Mouse (Mus musculus) kidney, postnatal 0 days (tissue): Measurements from ENCODE around the gene Map3k9. TPM values are rescaled to one million over a fixed set of nuclear protein-coding genes. Genes with fewer than 3 reads are reported as not detected.

Experiments
- ATAC-seq: fragments of 200-750 bp; cut with Nextera tagmentation; replicated peaks from 2 replicates; pipeline ENCODE4 v1.8.0; 2017; ENCODE audit warnings: low read depth, moderate number of reproducible peaks, moderate TSS enrichment, moderate library complexity; ENCODE audit not compliant: low FRiP score
- DNase-seq: peaks from one replicate; pipeline ENCODE4 v3.0.0-alpha.2; 2016; ENCODE audit warnings: low spot score
- H3K27ac ChIP-seq: fragments of 300-500 bp; sonication (generic); 2 replicates; pipeline ENCODE4 v1.5.1; 2014; ENCODE audit warnings: mild to moderate bottlenecking
- H3K27me3 ChIP-seq: fragments of 300-500 bp; sonication (generic); 2 replicates; pipeline ENCODE4 v1.6.1; 2014; ENCODE audit warnings: low read length, mixed read lengths; ENCODE audit not compliant: insufficient read depth
- H3K36me3 ChIP-seq: fragments of 300-500 bp; sonication (generic); 2 replicates; pipeline ENCODE4 v1.6.1; 2014; ENCODE audit warnings: low read length, mixed read lengths; ENCODE audit not compliant: insufficient read depth
- H3K4me1 ChIP-seq: fragments of 300-500 bp; sonication (generic); replicated peaks from 2 replicates; pipeline ENCODE4 v1.6.1; 2014; ENCODE audit warnings: antibody characterized with exemption, low read length, mixed read lengths; ENCODE audit not compliant: insufficient read depth
- H3K4me2 ChIP-seq: fragments of 300-500 bp; sonication (generic); 2 replicates; pipeline ENCODE4 v1.6.1; 2014; ENCODE audit warnings: mild to moderate bottlenecking, low read length, moderate library complexity, mixed read lengths
- H3K4me3 ChIP-seq: fragments of 300-500 bp; sonication (generic); replicated peaks from 2 replicates; pipeline ENCODE4 v1.5.1; 2014; ENCODE audit warnings: low read depth, low read length
- H3K9ac ChIP-seq: fragments of 300-500 bp; sonication (generic); 2 replicates; pipeline ENCODE4 v1.6.1; 2014; ENCODE audit warnings: low read depth, low read length
- H3K9me3 ChIP-seq: fragments of 300-500 bp; sonication (generic); replicated peaks from 2 replicates; pipeline ENCODE4 v1.6.1; 2016; ENCODE audit warnings: low read length, inconsistent platforms, mixed read lengths
- CTCF ChIP-seq: IDR thresholded peaks from 2 replicates; pipeline ENCODE4 v1.5.1; 2016; ENCODE audit warnings: antibody characterized with exemption, low read depth, mild to moderate bottlenecking, moderate library complexity
- WGBS: fragments of 180-500 bp; shearing (Covaris S2); extraction: QIAGEN DNeasy Blood & Tissue Kit; methylation state at CpG from one replicate; pipeline ENCODE4 v1.1.7; 2014; 5-methylcytosine and 5-hydroxymethylcytosine counted together
- polyA plus RNA-seq: library from polyadenylated mRNA; unstranded; fragments of >200 nt; fragmentation: Nextera tagmentation; extraction: Ambion mirVana; gene quantifications from 2 replicates; pipeline ENCODE4 v1.2.1, GENCODE M21; 2015

The Map3k9 gene
- polyA plus RNA-seq, 1 experiment from 2014 or later: 1.4 TPM

DNA sequence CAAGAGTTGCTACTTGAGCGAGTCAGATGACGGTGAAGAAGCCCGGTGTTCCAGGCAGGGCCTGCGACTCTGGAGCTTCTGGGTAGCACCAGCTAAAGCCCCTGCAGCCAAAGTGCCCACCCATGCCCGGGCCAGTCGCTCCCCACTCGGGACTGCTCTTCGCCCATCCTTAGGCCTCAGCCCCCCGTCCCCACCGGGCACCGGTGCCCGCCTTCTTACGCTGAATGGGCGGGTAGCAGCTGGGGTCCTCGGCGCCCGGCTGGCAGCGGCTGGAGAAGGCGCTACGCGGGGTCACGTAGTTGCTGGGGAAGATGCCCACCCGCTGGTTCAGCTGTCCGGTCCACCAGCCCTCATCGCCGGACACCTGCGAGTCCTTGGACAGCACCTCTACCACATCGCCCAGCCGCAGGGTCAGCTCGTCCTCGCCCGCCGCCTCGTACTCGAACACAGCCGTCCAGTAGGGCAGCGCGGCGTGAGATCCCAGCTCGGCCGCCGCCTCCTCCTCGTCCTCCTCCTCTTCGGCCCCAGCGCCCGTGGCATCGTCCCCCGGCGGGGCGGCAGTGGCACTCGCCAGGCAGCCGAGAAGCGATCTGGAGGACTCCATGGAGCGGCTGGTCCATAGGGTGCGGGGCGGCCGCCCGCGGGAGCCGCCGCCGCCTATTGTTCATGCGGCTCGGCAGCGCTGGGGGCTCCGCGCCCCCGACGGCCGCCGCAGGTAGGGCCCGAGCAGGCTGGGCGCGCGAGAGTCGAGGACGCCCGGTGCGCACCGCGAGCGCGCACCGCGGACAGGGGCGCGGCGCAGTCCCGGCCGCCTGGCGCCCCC lies 493 bp downstream of the Map3k9 start:
- Histone ChIP-seq H3K9me3 (no peaks in the 10 kb centered on the region), H3K27me3 (peaks cover 5% of the 10 kb centered on the region; the same call in 1 of the 2 replicates), H3K4me3 (peak overlapping the region; percentile 61), H3K9ac (peak overlapping the region; percentile 76), H3K4me2 (peak overlapping the region; percentile 89), H3K27ac (peak overlapping the region; percentile 80), H3K36me3 (no peaks in the 10 kb centered on the region), H3K4me1 (no peaks in the 10 kb centered on the region; the same call in 1 of the 2 replicates)
- no peak for TF ChIP-seq CTCF
- under 1% methylated on average over 63 of the region's 91 CpGs for WGBS
- peak; percentile 8 for DNase-seq
- ATAC-seq: peak; percentile 14

GRCm38 (mm10) chr12:81779831-81780230 lies 1.1 kb downstream of the Map3k9 start:
- peak overlapping the region; percentile 76; the same call in 1 of the 2 replicates for H3K9ac ChIP-seq

GRCm38 (mm10) chr12:81776191-81776590 lies 4.8 kb downstream of the Map3k9 start:
- no peak overlapping the region for H3K4me2 ChIP-seq
- no peak overlapping the region for H3K4me3 ChIP-seq
- H3K9ac ChIP-seq: no peak overlapping the region
- DNase-seq (peak; percentile 74), ATAC-seq (no peak)
- H3K27ac ChIP-seq: no peak overlapping the region
- no peak for TF ChIP-seq CTCF
- 32% methylated on average over 3 of the region's 3 CpGs for WGBS
- H3K9me3 ChIP-seq: no peaks in the 10 kb centered on the region
- H3K4me1 ChIP-seq: no peaks in the 10 kb centered on the region; the same call in 1 of the 2 replicates
- H3K27me3 ChIP-seq: peaks cover 5% of the 10 kb centered on the region; the same call in 1 of the 2 replicates
- H3K36me3 ChIP-seq: no peaks in the 10 kb centered on the region

More at GRCm38 (mm10) chr12:81779831-81780230, 1.1 kb downstream of the Map3k9 start:
- WGBS: 4% methylated on average over 12 of the region's 12 CpGs
- peak overlapping the region; percentile 89 for H3K4me2 ChIP-seq
- H3K4me3 ChIP-seq: peak overlapping the region; percentile 61
- H3K9me3 ChIP-seq: no peaks in the 10 kb centered on the region
- no peaks in the 10 kb centered on the region; the same call in 1 of the 2 replicates for H3K4me1 ChIP-seq
- H3K27ac ChIP-seq: peak overlapping the region; percentile 80; the same call in 1 of the 2 replicates
- no peaks in the 10 kb centered on the region for H3K36me3 ChIP-seq
- peaks cover 5% of the 10 kb centered on the region; the same call in 1 of the 2 replicates for H3K27me3 ChIP-seq
- no peak for TF ChIP-seq CTCF
- DNase-seq (peak; percentile 24), ATAC-seq (peak; percentile 7; the same call in 1 of the 2 replicates)

DNA sequence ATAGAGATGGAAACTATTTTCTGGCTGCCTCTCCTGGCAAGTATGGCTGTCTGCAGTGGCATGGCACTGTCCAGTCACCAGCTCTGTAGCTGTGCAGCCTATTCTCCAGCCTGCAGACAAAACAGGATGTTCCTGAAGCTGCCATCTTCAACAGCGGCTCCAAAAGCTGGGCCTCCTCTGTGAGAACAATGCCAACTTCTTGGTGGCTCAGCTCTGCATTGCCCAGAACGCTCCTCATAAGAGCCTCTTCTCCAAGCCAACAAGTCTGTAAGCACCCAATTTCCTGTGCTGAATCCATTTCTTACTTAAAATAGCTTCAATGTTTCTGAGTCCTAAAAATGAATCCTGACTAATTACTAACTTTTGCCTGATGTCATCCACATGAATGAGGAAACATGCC lies 5.3 kb downstream of the Map3k9 start:
- Histone ChIP-seq H3K9me3 (no peaks in the 10 kb centered on the region), H3K4me2 (no peak overlapping the region), H3K9ac (no peak overlapping the region), H3K36me3 (no peaks in the 10 kb centered on the region), H3K27ac (no peak overlapping the region), H3K4me3 (no peak overlapping the region), H3K4me1 (no peaks in the 10 kb centered on the region; the same call in 1 of the 2 replicates), H3K27me3 (peaks cover 5% of the 10 kb centered on the region; the same call in 1 of the 2 replicates)
- ATAC-seq (no peak), DNase-seq (no peak)
- WGBS: 86% methylated on average over 2 of the region's 2 CpGs
- no peak for TF ChIP-seq CTCF

DNA sequence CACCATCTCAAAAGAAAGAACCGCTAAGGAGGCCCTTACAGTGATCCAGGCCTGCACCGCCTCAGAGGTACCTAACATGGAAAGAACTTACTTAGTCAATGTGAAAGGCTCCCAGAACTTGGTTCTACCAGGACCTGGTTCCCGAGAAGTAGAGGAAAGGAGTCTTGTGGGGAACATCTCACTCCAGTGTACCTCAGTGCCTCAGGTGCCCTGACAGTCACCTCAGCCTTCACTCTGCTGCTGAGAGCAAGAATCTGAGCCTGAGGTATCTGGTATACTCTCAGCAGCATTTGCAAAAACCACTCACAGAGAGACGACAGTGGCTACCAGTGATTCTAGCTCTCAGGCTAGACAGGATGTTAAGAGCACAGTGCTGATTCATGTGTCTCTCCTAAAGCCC lies 6.8 kb downstream of the Map3k9 start:
- no peaks in the 10 kb centered on the region for H3K27me3 ChIP-seq
- no peak overlapping the region for H3K4me3 ChIP-seq
- no peak for DNase-seq
- no peaks in the 10 kb centered on the region for H3K4me1 ChIP-seq
- TF ChIP-seq CTCF: no peak
- no peak overlapping the region for H3K9ac ChIP-seq
- H3K36me3 ChIP-seq: no peaks in the 10 kb centered on the region
- WGBS: 87% methylated on average over 4 of the region's 4 CpGs
- H3K9me3 ChIP-seq: no peaks in the 10 kb centered on the region
- ATAC-seq: no peak
- no peak overlapping the region for H3K4me2 ChIP-seq
- H3K27ac ChIP-seq: no peak overlapping the region

DNA sequence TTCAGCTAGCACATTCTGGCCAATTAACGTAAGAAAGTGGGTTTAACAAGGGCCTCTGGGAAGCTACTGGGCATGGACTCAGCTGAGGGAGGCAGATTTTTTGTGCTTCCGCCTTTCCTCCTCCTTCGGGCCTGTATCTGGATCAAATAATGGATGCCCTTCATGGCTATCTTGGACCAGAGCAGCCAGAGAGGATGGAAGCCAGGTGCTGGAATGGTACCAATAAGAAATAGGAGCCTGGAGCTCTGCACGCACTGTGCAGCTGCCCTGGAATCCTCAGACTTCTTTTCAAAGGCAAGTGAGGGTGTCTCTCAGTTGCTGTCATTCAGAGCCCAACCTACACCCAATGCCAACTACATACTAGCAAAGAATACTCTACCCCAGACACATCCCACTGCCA lies 11.5 kb downstream of the Map3k9 start:
- ATAC-seq: no peak
- no peak overlapping the region for H3K4me3 ChIP-seq
- WGBS: 95% methylated on average over 4 of the region's 4 CpGs

More for the DNA sequence above, 11.5 kb downstream of the Map3k9 start:
- Histone ChIP-seq H3K4me2 (no peak overlapping the region), H3K27ac (no peak overlapping the region), H3K27me3 (no peaks in the 10 kb centered on the region), H3K4me1 (no peaks in the 10 kb centered on the region), H3K9ac (no peak overlapping the region), H3K9me3 (no peaks in the 10 kb centered on the region), H3K36me3 (no peaks in the 10 kb centered on the region)
- DNase-seq: no peak
- TF ChIP-seq CTCF: no peak
